Mouse (Mus musculus): ENCODE measurements around the gene Stag1. TPM values are rescaled to one million over a fixed set of nuclear protein-coding genes. Genes with fewer than 3 reads are reported as not detected.

Gene Stag1
- total RNA-seq, 4 experiments from 2014 or later = 20.8 to 31.7 (median 27.6) TPM

DNA sequence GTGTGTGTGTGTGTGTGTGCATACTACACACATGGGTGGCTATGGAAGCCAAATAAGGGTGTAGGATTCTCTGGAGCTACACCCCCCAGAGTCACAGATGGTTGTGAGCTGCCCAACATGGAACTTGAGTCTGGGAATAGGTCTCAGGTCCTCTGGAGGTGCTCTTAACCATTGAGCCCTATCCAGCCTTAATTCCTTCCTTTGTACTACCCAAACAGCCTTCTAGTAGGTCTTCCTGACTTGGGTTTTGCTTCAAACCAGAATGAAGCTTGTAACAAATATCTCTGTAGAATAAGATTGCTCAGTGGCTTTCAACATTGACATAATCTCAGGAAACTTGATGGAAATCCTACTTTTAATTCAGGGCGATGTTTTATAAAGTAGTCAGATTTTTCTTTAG is 7.9 kb downstream of the Stag1 start:
- DNase-seq (ENCODE audit: low spot score) = no peak

DNA sequence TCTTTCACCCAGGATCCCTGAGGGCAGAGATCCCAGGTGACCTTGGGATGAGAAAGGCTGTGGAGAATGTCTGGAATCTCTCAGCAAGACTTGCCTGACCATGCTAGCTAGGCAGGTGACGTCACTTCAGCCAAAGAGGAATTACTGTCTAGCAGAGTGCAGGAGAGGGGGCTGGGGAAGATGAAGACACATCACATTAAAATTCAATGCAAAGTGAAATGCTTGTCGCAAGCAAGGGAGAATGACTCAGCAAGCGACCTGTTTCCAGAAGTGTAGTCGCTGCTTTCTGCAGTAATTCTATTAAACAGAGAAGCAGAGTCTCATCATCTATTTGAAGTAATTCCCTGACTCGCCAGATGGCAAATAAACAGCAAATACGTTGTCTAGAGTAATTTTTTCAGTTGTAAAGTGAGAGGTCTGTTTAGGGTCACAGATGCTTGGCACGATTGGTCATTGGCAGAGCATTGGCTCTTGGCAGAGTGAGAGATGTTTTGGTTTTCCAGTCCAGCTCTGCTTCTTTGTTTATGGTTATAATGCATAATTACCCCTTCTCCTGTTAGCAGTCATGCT is 8.5 kb downstream of the Stag1 start:
- DNase-seq (ENCODE audit: low spot score) = no peak

DNA sequence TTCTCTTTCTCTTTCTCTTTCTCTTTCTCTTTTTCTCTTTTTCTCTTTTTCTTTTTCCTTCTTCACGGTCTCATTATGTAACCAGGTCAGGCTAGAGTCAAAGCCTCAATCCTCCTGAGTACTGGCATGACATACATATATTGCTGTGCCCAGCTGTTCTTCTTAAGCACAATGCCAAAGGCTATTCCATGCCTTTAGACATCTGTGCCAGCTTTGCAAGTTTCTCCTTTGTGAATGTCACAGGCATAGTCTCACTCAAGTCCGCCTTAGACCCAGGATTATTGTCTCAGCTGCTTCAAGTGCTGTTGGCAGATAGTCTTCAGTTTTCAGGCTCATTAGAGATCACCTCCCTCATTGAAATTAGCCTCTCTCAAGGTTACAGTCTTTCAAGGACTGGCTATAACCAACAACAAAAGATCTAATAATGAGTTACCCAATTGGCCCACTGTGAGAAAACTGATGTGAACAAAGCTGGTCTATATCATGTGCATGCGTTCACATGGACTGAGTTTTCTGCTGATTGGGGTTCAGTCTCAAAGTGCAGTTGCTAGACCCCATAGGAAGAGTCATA is 16.0 kb downstream of the Stag1 start:
- no peak for DNase-seq (ENCODE audit: low spot score)

GRCm38 (mm10) chr9:100616947-100617346 is 19.3 kb downstream of the Stag1 start:
- DNase-seq (ENCODE audit: low spot score) = no peak

DNA sequence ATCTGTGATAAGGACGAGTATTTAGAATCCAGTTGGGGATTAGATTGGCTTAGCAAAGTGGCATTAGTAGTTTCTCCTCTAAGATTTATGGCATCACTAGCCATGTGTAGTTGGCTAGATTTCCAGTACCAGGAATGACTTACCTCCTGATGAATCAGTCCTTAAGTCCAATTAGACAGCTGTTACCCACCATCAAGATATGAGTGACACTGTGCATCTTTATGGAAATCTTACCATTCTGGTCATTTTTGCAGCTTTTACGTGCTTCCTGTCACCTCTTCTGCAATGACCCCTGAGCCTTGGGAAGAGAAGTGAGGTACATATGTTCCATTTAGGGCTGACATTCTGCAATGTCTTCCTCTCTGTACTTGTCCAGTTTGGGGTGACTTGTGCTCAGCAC is 28.7 kb downstream of the Stag1 start:
- no peak for DNase-seq (ENCODE audit: low spot score)

- DNase-seq (ENCODE audit: low spot score) = no peak
Measured at GRCm38 (mm10) chr9:100640754-100641153, 43.2 kb downstream of the Stag1 start.

GRCm38 (mm10) chr9:100641391-100642085 is 43.9 kb downstream of the Stag1 start:
- DNase-seq (ENCODE audit: low spot score) = no peak

DNA sequence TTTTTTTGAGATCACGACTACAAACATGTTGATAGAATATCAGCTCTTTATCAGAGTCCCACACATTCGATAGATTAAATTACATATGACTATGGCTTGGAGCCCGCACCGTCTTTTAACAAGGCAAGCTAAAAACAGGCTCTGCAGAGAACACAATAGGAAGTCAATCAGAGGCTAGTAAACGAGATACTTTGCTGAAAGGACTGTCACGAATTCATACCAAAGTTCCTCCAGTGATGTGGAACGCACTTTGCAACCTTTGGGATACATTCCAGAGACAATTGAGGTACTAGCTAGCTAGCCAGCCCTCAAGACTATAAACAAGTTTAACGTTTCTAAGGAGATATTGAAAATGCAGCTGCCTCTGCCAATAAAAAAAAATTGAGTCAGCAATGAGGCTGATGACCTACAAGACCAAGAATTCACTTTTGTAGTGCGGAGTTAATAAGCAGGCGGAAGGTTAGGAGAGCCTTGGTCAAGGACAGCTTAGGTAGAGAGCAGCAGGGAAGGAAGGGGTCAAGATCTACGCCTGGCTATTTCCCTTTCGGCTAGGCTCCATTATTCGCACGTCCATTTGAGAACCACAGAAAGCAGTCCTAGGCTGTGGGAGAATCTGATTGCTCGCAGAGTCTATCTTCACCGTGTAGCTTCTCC is 44.7 kb downstream of the Stag1 start:
- DNase-seq (ENCODE audit: low spot score) = no peak

DNA sequence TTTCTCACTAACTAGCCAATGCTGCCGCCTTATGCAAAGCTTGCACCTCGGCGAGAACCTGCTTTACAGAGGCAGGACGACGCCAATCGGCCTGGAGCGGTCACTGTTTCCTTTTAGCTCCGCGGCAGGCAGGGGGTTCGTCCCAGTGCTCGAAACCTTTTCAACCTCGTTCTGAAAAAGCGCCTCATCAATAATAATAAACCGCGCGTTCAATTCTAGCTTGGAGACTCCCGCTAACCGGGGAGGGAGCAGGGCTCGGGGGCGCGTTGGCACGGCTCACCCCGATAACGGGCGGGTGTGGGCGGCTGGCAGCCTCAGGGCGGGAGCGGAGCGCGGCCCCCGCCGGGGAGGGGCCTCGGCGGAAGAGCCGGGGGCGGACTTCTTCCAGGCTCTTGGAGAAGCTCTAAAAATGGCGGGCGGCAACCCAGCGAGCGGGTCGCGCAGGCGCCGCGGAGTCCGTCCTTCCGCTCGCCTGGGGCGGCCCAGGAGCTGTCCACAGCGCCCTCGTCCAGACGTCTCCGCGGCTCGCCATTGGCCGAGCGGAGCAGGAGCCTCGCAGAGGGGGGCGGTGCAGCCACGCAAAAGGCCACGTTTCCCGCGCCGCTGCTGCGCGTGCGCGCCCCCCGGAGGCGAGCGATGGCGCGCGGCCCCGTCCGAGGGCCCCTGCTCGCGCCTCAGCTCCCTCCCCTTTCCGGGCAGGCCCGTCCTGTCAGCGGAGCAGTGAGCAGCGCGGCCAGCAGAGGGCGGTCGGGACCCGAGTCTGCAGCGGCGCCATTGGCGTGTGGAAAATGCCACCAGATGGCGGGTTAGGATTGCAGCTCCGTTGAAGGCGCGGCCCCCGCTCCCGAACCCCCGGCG is 45.5 kb downstream of the Stag1 start:
- DNase-seq (ENCODE audit: low spot score) = peak; percentile 99

GRCm38 (mm10) chr9:100644071-100644771 is 46.6 kb downstream of the Stag1 start:
- DNase-seq (ENCODE audit: low spot score) = peak; percentile 61

DNA sequence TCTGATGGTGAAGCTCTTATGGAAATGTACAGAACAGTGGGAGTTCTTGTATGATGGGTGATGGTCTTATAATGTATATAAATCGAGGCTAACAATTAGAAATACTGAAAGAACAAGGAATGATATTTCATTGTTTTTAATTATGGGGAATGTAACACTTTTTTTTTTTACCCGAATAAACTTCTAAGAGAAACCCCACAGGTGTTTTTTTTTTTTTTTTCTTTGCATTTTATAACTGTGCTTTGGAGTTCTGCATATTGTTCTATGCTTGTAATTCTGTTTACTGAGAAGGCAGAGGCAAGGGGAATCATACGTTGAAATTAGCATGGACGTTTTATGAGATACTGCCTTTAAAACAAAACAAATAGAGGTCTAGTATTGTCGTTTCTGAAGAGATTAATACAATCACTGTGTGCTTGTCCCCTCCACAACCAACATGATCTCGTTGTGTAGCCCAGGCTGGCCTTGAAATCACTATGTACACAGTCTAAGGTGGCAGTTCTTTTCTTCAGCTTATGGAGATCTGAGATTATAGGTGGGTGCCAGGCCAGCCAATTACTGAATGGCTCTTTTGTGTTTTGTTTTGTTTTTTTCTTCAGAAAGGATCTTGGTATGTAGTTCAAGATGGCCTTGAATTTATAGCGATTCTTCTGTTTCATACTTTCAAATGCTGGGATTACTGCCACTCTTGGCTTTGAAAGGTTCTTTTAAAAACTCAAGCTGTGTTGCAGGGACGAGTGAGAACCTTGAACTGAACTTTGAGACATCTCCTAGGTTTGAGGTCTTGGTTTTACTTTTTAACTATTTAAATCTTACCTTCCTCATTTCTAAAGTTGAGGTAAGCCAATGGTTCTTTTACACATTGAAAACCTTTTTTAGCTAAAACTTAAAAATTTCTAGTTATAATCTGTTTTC is 47.7 kb downstream of the Stag1 start:
- DNase-seq (ENCODE audit: low spot score) = no peak

DNA sequence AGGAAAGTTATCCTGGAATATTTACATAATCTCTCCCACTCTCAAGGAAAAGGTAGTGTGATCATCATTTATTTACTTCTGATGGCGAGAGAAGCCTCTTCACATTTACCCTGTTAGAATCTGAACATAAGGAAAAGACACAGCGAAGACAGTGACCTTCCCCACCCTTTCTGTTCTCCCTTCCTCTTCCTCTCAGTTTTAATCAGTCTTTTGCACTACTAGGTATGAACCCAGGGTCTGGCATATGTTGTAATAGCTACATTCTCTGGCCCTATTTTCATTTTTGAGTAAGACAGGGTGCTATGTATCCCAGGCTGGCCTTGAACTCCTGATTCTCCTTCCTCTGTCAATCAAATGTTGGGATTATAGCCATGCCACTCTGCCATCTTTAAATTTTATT is 48.7 kb downstream of the Stag1 start:
- DNase-seq (ENCODE audit: low spot score) = no peak

DNA sequence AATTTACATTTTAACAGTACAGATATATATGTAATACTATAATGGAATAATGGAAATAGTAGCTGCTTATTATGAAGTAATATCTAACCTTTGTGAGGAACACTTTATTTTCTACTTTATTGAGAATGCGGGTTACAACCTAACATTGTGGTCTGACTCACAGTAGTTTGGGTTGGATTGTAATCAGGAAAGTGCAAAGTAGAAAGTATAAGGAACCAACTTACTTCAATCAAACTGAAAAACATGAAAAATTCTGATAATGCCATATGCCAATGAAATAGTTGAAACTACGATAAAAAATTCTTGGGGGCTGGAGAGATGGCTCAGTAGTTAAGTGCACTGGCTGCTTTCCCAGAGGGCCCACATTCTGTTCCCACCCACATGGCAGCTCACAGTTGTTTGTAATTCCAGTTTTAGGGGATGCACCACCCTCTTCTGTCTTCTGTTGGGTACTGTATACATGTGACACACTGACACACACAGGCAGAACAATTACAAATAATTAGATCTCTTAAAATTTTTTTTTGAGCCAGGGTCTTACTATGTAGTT is 50.3 kb downstream of the Stag1 start:
- DNase-seq (ENCODE audit: low spot score) = no peak

DNA sequence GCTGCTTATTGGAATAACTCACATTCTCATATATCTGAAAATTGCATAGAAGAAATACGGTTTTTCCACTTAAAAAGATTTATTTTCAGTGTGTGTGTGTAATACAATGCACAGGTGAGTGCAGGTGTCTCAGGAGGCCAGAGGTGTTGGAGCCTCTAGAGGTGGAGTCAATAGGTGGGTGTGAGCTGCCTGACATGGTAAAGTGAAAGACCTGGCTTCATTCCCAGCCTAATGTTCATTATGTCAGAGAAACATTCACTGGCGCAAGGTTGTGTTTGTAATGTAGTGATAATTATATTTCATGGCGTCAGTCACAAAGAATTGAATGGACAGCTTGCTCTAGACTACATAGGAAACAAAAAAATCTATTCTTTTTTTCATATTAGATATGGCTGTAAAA is 56.5 kb downstream of the Stag1 start:
- DNase-seq (ENCODE audit: low spot score) = no peak

DNA sequence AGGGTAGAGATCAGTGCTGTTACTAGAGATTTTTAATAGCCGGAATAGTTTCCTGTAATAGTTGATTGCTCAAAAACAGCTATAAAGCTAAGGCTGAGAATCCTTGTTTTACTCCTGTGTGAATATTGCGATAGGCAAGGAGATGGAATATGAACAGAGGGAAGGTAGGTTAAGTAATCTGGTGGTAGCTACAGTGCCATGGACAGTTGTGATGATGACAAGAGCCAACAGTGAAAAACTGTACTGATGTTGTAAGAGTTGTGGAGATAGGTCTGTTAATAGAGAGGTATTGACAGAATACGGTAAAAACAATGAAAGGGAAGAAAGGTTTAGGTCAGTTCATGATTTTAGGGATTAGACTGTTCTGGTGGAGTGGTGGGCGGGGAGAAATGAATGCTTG is 58.5 kb downstream of the Stag1 start:
- no peak for DNase-seq (ENCODE audit: low spot score)

DNA sequence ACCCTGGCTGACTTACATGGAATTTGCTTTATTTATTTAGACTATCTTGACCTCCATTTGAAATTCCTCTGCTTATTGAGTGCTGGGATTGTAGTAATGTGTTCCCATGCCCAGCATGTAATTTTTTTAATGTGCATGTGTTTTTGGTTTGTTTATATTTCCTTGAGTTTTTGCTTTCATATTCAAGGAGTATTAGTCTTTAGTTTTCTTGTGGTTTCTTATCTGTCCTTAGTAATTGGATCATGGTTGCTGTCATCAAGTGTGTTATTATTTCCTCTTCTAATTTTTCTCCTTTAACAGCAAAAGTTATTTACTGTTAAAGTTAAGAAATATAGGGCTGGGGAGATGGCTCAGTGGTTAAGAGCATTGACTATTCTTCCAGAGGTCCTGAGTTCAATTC is 63.0 kb downstream of the Stag1 start:
- DNase-seq (ENCODE audit: low spot score) = no peak

DNA sequence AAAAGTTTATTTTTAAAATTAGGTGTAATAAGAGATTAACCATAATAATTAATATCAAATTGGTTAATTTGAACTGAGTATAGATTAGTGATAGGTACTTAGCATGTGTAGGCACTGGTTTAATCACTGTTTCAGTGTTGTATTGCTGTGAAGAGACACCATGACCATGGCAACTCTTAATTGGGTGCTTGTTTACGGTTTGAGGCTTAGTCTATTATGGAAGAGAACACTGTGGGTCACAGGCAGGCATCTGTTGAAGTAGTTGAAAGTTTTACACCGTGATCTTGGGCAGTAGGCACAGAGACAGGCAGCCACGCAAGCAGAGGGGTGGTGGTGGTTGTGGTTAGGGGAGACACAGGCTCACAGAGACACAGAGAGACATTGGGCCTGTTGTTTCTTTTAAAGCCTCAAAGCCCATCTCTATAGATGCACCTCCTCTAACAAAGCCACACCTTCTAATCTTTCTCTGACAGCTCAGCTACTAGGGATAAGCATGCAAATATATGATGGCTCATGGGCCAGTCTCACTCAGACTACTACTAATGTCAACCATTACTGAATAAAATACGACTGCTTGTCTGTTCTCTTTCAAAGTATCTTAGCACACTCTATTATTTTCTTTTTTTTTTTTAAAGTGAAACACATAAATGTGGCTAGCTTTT is 66.0 kb downstream of the Stag1 start:
- DNase-seq (ENCODE audit: low spot score) = no peak

GRCm38 (mm10) chr9:100670151-100670550 is 72.6 kb downstream of the Stag1 start:
- DNase-seq (ENCODE audit: low spot score) = no peak

GRCm38 (mm10) chr9:100679036-100679435 is 81.4 kb downstream of the Stag1 start:
- no peak for DNase-seq (ENCODE audit: low spot score)

All from heart, adult 8-10 months (tissue).